In genomic region chr1:48276206-48276605, GRCm38 (mm10) we compare ENCODE assay signal across 9 mouse cellular contexts.
DNase-seq lines count a peak whose midpoint lies in the region; ATAC-seq and TF ChIP-seq lines count a peak whose summit lies in the region.
"Had no signal": no experiment of that assay in that cellular context is flagged by ENCODE, and none has a peak within 500 bp of the region (broad histone marks: within the 10 kb centered on the region; RNA-seq: fewer than 3 reads in every experiment).

No protein-coding gene starts in this region.

- no peak overlapping the region for H3K27ac ChIP-seq in hindbrain, postnatal 0 days
- H3K27ac ChIP-seq in hindbrain, embryonic 13.5 days, result no peak overlapping the region
- no peak overlapping the region for H3K27ac ChIP-seq in midbrain, embryonic 11.5 days (ENCODE audit: low read depth, low read length)

- no peaks in the 10 kb centered on the region for H3K4me1 ChIP-seq in hindbrain, postnatal 0 days (ENCODE audit: insufficient read depth, low read length)
- H3K4me1 ChIP-seq in hindbrain, embryonic 13.5 days (replicated peaks), result no peaks in the 10 kb centered on the region
- no peaks in the 10 kb centered on the region for H3K4me1 ChIP-seq in midbrain, embryonic 11.5 days (ENCODE audit: control insufficient read depth, insufficient read depth, low read length)
- H3K4me1 ChIP-seq: megakaryocyte, embryonic 14.5 days had no signal

- H3K4me2 ChIP-seq in hindbrain, postnatal 0 days (ENCODE audit: low read depth, low read length), result no peak overlapping the region
- no peak overlapping the region for H3K4me2 ChIP-seq in hindbrain, embryonic 13.5 days
- no peak overlapping the region for H3K4me2 ChIP-seq in midbrain, embryonic 11.5 days

- no peaks in the 10 kb centered on the region for H3K36me3 ChIP-seq in hindbrain, postnatal 0 days (ENCODE audit: insufficient read depth, low read length)
- no peaks in the 10 kb centered on the region for H3K36me3 ChIP-seq in hindbrain, embryonic 13.5 days
- H3K36me3 ChIP-seq in midbrain, embryonic 11.5 days (ENCODE audit: control insufficient read depth, insufficient read depth, low read length), result no peaks in the 10 kb centered on the region

- DNase-seq in hindbrain, postnatal 0 days (ENCODE audit: low spot score), result peak; percentile 67
- DNase-seq in cerebellum, postnatal 10 days, result peak; percentile 94 to 96
- peak; percentile 17 for DNase-seq in layer of hippocampus, adult 9-11 months
- peak; percentile 47 for DNase-seq in right cerebral cortex, postnatal 10 days (ENCODE audit: low spot score in 2 of 2)
- DNase-seq in heart, adult 8-10 months (ENCODE audit: low spot score), result no peak
- no peak for DNase-seq in kidney, adult 11 months
- no peak for DNase-seq in midbrain, embryonic 11.5 days (ENCODE audit: low spot score, missing footprints)

- WGBS in hindbrain, postnatal 0 days, result 51% methylated on average over 7 of the region's 7 CpGs
- 84% methylated on average over 7 of the region's 7 CpGs for WGBS in hindbrain, embryonic 13.5 days
- 84% methylated on average over 7 of the region's 7 CpGs for WGBS in midbrain, embryonic 11.5 days

- H3K27me3 ChIP-seq in hindbrain, postnatal 0 days (ENCODE audit: insufficient read depth, low read length), result no peaks in the 10 kb centered on the region
- no peaks in the 10 kb centered on the region for H3K27me3 ChIP-seq in hindbrain, embryonic 13.5 days
- H3K27me3 ChIP-seq in midbrain, embryonic 11.5 days (ENCODE audit: control insufficient read depth, insufficient read depth, low read length), result no peaks in the 10 kb centered on the region
- H3K27me3 ChIP-seq: megakaryocyte, embryonic 14.5 days had no signal

- no peak overlapping the region for H3K4me3 ChIP-seq in hindbrain, postnatal 0 days (ENCODE audit: low read length)
- H3K4me3 ChIP-seq in hindbrain, embryonic 13.5 days, result no peak overlapping the region
- no peak overlapping the region for H3K4me3 ChIP-seq in midbrain, embryonic 11.5 days (ENCODE audit: low read depth, low read length)
- H3K4me3 ChIP-seq: megakaryocyte, embryonic 14.5 days had no signal

- TF ChIP-seq CTCF in hindbrain, postnatal 0 days (IDR thresholded peaks at IDR 0.05; ENCODE audit: low read depth), result no peak

- ATAC-seq in hindbrain, postnatal 0 days, result 0 out of 2 replicates have a peak, but pooled peaks have one; percentile 29
- ATAC-seq in hindbrain, embryonic 13.5 days (ENCODE audit: low FRiP score), result no peak
- no peak for ATAC-seq in midbrain, embryonic 11.5 days (ENCODE audit: low FRiP score)

- no peaks in the 10 kb centered on the region for H3K9me3 ChIP-seq in hindbrain, postnatal 0 days (ENCODE audit: low read length)
- H3K9me3 ChIP-seq in hindbrain, embryonic 13.5 days, result no peaks in the 10 kb centered on the region
- no peaks in the 10 kb centered on the region for H3K9me3 ChIP-seq in midbrain, embryonic 11.5 days (ENCODE audit: control insufficient read depth, low read length)
- H3K9me3 ChIP-seq: megakaryocyte, embryonic 14.5 days had no signal

- H3K9ac ChIP-seq in hindbrain, postnatal 0 days (replicated peaks; ENCODE audit: low read length), result no peak overlapping the region
- H3K9ac ChIP-seq in hindbrain, embryonic 13.5 days, result no peak overlapping the region
- no peak overlapping the region for H3K9ac ChIP-seq in midbrain, embryonic 11.5 days (ENCODE audit: low read length)

Comparison
In these comparisons a context has a peak if more than half of its experiments do, and no peak if none do; other contexts are left out.
1. DNase-seq: peak in hindbrain, postnatal 0 days (single experiment), cerebellum, postnatal 10 days (2 of 2), layer of hippocampus, adult 9-11 months (single experiment) and right cerebral cortex, postnatal 10 days (2 of 2); none in heart, adult 8-10 months (single experiment), kidney, adult 11 months (single experiment) and midbrain, embryonic 11.5 days (single experiment).